Mouse (Mus musculus) small intestine, adult 2 months (tissue): ENCODE results near the gene Slc6a13. TPM values are rescaled to one million over a fixed set of nuclear protein-coding genes. Genes with fewer than 3 reads are reported as not detected.

ENCODE experiments used
- H3K27ac ChIP-seq: fragments of 200-500 bp; 2 replicates; pipeline ENCODE4 v1.5.1; 2012; ENCODE audit warnings: low read depth, low read length, control low read depth, inconsistent platforms; ENCODE audit not compliant: insufficient read depth
- H3K27me3 ChIP-seq: fragments of 200-500 bp; 2 replicates; pipeline ENCODE4 v1.6.1; 2012; ENCODE audit warnings: mild to moderate bottlenecking, moderate library complexity, low read length, inconsistent platforms; ENCODE audit not compliant: control insufficient read depth, insufficient read depth
- H3K36me3 ChIP-seq: fragments of 200-500 bp; 2 replicates; pipeline ENCODE4 v1.6.1; 2012; ENCODE audit warnings: mild to moderate bottlenecking, low read length, control low read depth, inconsistent platforms; ENCODE audit not compliant: control insufficient read depth, insufficient read depth
- H3K4me1 ChIP-seq: fragments of 200-500 bp; 2 replicates; pipeline ENCODE4 v1.6.1; 2012; ENCODE audit warnings: low read length, inconsistent platforms, mixed read lengths; ENCODE audit not compliant: control insufficient read depth, insufficient read depth, insufficient read length
- H3K4me3 ChIP-seq: fragments of 200-500 bp; 2 replicates; pipeline ENCODE4 v1.5.1; 2012; ENCODE audit warnings: low read depth, mild to moderate bottlenecking, control low read depth, inconsistent platforms, low read length, moderate library complexity
- CTCF ChIP-seq: fragments of 200-500 bp; IDR thresholded peaks from 2 replicates; pipeline ENCODE4 v1.5.1; 2012; ENCODE audit warnings: low read depth, mild to moderate bottlenecking, control low read depth, inconsistent platforms, low read length, moderate library complexity, mixed read lengths; ENCODE audit not compliant: insufficient replicate concordance, insufficient read length; ENCODE audit errors: extremely low read depth
- POLR2A ChIP-seq: fragments of 200-500 bp; IDR thresholded peaks from 2 replicates; pipeline ENCODE4 v1.6.1; 2012; ENCODE audit warnings: low read depth, mild to moderate bottlenecking, control low read depth, inconsistent platforms, low read length, moderate library complexity
- WGBS: fragments of 180-500 bp; shearing (Covaris S2); methylation state at CpG from one replicate; pipeline ENCODE4 v1.1.7; 2018; 5-methylcytosine and 5-hydroxymethylcytosine counted together
- polyA plus RNA-seq: library from polyadenylated mRNA; depleted of rRNA; stranded (reverse); fragments of >200 nt; gene quantifications from 2 replicates; pipeline ENCODE4 v1.2.3, GENCODE M21; 2012

Slc6a13 gene
- polyA plus RNA-seq, 1 experiment, result 0.20 TPM

DNA sequence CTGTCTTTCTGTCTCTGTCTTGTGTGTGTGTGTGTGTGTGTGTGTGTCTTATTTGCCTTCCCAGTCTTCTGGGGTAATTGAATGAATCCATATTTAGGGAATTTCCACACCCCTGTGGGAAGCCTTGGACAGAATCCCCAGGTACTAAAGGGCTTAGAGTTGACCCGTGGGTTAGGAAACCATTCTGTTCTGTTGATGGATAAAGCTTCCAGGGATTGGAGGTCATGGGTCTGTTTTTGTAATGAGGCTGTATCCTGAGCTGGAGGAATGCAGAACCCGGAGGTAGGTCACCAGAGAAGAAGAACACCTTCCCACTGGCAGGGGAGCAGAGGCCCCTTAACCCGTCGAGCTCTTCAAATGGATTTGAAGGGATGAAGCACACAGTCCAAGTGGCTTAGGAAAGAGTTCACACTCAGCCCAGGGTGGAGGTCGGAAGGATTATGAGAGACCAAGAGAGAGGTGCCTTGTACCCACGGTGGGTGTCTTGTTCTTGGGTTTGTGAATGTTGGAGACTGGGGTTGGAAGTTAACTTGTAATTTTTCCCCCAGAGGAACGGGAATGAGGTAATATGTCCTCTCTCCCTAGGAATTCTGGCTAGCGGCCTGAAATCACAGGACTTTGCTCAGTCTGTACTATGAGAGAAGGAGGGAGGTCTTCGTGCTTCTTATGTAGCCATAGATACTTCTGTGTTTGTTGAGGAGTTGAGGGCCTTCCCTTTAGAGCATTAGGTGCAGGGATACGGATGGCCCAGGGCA lies 3.6 kb downstream of the Slc6a13 start:
- TF ChIP-seq POLR2A (no peak), CTCF (no peak)
- 61% methylated on average over 10 of the region's 10 CpGs for whole genome bisulfite sequencing
- H3K36me3 ChIP-seq, result no peaks in the 10 kb centered on the region
- H3K27ac ChIP-seq, result no peak overlapping the region
- no peaks in the 10 kb centered on the region for H3K4me1 ChIP-seq
- no peaks in the 10 kb centered on the region; the same call in 1 of the 2 replicates for H3K27me3 ChIP-seq
- no peak overlapping the region for H3K4me3 ChIP-seq

GRCm38 (mm10) chr6:121304630-121305029 lies 4.6 kb downstream of the Slc6a13 start:
- H3K36me3 ChIP-seq, result no peaks in the 10 kb centered on the region
- no peaks in the 10 kb centered on the region for H3K4me1 ChIP-seq
- no peak overlapping the region for H3K27ac ChIP-seq
- WGBS, result 62% methylated on average over 9 of the region's 9 CpGs
- no peaks in the 10 kb centered on the region; the same call in 1 of the 2 replicates for H3K27me3 ChIP-seq
- TF ChIP-seq POLR2A (no peak), CTCF (no peak)
- H3K4me3 ChIP-seq, result no peak overlapping the region

DNA sequence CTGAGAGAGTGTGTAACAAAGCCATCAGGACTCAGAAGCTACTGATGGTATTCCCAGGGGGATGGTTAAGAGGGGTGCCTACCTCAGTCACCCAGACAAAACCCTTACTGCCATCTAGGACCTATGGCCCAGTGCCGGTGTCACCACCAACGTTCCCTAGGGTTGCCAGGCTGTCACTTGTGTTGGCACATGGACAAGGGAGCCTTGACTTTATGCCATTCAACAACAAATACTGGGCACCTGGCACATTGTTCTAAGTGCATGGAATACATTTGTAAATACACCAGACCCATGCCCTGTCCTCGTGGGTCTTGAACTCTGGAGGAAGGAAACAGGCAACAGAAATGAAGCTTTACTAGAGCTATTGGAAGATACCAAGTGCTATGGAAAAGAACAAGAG lies 5.5 kb downstream of the Slc6a13 start:
- no peak overlapping the region for H3K4me3 ChIP-seq
- no peak overlapping the region for H3K27ac ChIP-seq

DNA sequence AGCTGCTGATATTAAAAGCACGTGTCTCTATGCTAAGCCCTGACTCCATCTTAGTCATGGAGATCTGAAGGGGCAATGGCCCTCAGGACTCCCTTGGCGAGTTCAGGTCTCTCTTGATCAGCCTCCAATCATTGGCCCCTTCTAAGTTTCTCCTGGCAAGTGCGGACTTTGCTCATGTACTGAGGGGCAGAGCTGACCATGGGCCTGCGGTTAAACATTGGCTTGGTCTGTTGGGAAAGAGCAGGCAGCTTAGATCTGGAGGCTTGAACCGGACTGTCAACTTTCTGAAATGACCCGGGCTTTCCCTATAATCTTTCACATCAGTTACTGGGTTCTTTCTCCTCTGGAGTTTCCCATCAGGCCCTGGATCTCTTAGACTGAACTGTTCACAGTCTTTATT lies 11.0 kb downstream of the Slc6a13 start:
- H3K27ac ChIP-seq, result no peak overlapping the region
- H3K36me3 ChIP-seq, result no peaks in the 10 kb centered on the region
- WGBS, result 39% methylated on average over 6 of the region's 6 CpGs
- no peaks in the 10 kb centered on the region for H3K27me3 ChIP-seq
- no peak overlapping the region for H3K4me3 ChIP-seq
- TF ChIP-seq POLR2A (no peak), CTCF (no peak)
- H3K4me1 ChIP-seq, result no peaks in the 10 kb centered on the region

More for the DNA sequence above, 5.5 kb downstream of the Slc6a13 start:
- no peaks in the 10 kb centered on the region for H3K36me3 ChIP-seq
- no peaks in the 10 kb centered on the region for H3K4me1 ChIP-seq
- H3K27me3 ChIP-seq, result no peaks in the 10 kb centered on the region; the same call in 1 of the 2 replicates
- TF ChIP-seq POLR2A (no peak), CTCF (no peak)
- 79% methylated on average over 3 of the region's 3 CpGs for WGBS

- 58% methylated on average over 6 of the region's 6 CpGs for WGBS
- Histone ChIP-seq H3K36me3 (no peaks in the 10 kb centered on the region), H3K27ac (no peak overlapping the region), H3K4me3 (no peak overlapping the region), H3K4me1 (no peaks in the 10 kb centered on the region), H3K27me3 (no peaks in the 10 kb centered on the region)
- no peak for TF ChIP-seq CTCF
- no peak for TF ChIP-seq POLR2A
These were observed 19.1 kb downstream of the Slc6a13 start for GRCm38 (mm10) chr6:121319099-121319498.

DNA sequence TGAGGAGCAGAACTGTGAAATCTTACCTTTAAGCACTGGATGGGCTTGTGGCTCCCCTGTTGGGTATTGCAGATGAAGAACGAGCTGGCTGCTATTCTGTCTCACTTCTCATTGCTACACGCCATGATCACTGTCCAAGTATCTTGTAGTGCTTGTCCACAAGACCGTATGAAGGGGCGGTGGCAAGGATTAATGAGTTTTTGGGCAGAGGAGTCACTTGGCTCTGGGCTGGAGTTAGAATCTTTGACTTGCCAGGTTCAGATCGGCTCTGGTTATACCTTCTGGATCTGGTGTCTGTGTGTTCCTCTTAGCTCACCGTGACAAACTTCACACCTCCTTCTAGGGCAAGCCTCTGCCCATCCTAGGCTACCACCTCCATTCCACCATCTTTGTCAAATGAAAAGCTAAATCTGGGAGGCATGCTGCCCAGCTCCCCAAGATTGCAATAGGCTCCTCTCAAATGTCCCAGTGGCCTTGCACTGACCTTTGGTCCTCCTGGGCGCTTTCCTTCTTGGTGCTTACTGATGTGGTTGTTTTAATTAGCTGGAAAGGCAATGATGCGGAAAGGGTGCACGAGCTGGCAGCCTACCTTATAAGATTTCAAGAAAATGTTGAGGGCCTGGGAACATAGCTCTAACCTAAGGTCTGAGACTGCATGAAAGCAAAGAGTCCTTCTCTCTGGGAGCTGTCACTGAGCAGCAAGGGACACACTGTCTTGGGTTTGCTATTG lies 22.5 kb downstream of the Slc6a13 start:
- WGBS, result 78% methylated on average over 9 of the region's 9 CpGs
- no peak overlapping the region for H3K4me3 ChIP-seq
- H3K27ac ChIP-seq, result no peak overlapping the region
- TF ChIP-seq POLR2A, result no peak
- TF ChIP-seq CTCF, result no peak
- no peaks in the 10 kb centered on the region for H3K36me3 ChIP-seq
- H3K4me1 ChIP-seq, result no peaks in the 10 kb centered on the region
- no peaks in the 10 kb centered on the region for H3K27me3 ChIP-seq

DNA sequence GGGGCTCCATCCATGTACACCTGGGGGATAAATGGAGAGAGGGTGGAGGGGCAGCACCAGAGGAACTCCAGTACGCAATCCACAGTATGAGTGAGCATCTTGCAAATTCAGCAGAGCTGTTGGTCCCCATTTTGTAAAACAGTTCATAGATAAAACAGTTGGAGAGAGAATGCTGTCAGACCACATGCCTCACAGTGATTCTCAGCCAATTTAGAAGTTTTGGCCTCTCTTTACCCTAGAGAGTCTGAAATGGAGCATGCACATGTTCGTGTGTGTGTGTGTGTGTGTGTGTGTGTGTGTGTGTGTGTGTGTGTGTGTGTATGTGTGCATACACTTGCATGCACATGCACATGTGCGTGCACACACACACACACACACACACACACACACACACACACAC lies 25.3 kb downstream of the Slc6a13 start:
- no peak overlapping the region for H3K4me3 ChIP-seq
- no peaks in the 10 kb centered on the region for H3K27me3 ChIP-seq
- H3K36me3 ChIP-seq, result no peaks in the 10 kb centered on the region
- no peaks in the 10 kb centered on the region for H3K4me1 ChIP-seq
- TF ChIP-seq CTCF (no peak), POLR2A (no peak)
- WGBS, result 76% methylated on average over 3 of the region's 3 CpGs
- H3K27ac ChIP-seq, result no peak overlapping the region
